Mouse (Mus musculus): ENCODE data around the gene Plce1.

GRCm38 (mm10) chr19:38589466-38589865, 108.6 kb downstream of the Plce1 start:
- TF ChIP-seq CTCF (IDR thresholded peaks at IDR 0.05; ENCODE audit: insufficient read depth, low read depth, low read length) (no peak), POLR2A (IDR thresholded peaks at IDR 0.05; ENCODE audit: insufficient read depth, low read depth, low read length) (no peak)

Measured in olfactory bulb, adult 2 months (tissue).